Mouse (Mus musculus) brain, adult 2 months (tissue): ENCODE data around the gene Csf2ra.
"Not testable (repeated sequence)": the region's sequence is repeated elsewhere in the genome, so short reads cannot be mapped to it uniquely, and the experiment has no call there.

ENCODE experiments used
- DNase-seq: peaks from one replicate; pipeline ENCODE4 v3.0.0; 2011; ENCODE audit warnings: low read depth, low spot score

The Csf2ra gene

DNA sequence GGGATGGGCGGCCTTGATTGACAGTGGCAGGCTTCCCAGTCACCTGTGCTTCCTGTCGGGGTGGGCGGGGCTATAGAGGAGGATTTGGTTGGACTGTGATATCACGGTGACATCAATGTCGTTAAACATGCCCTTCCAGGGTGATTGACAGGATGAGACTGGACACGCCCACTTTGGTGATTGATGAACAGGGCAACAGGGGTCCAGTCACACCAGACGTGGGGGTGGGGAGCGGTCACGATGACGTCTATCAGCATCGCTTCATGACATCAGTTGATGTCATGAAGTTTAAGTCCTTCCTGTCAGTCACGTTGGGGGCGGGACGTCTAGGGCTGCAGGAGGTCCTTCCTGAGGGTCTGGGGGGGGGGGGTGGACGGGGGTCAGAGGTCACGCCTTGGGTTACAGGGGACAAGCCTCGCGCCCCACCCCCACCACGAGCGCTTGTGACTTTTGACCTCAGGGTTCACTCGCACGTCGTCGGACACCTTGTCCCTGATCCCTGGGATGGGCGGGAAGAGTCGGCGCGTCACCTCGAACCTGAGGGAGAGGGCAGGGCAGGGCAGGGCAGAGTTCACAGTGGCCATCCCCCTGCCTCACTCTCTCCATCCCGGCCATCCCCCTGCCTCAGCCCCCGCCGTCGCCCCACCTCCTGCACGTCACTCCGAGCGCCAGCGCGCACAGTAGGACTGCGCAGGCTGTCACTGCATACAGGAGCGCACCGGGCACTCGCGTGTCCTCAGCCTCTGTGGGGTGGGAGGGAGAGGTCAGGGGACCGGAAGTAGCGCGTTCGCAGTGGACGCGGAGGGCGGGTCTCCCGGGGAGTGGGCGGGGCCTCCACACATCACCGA, 3.3 kb downstream of the Csf2ra start:
- peak; percentile 10 for DNase-seq

- DNase-seq: peak; percentile 33
Measured at GRCm38 (mm10) chr19:61223706-61224328, 4.4 kb downstream of the Csf2ra start.

DNA sequence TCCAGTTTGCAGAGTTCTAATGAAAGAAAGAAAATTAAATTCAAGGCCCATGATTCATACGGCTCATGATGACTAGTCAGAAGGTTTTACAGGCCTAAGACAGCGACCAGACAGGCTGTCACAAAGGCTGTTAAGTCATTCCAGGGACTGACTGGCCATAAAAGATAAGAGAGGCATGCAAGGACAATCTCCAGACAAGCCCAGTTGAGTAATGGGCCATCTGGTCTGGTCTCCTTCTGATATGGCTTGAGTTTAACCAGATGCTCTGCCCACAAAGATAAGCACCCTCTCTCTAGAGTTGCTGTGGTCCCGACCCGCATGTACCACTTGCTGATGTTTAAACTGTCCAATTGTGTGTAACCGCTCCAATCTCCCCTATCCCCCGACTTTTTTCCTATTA, 20.7 kb downstream of the Csf2ra start:
- not testable (repeated sequence) for DNase-seq

DNA sequence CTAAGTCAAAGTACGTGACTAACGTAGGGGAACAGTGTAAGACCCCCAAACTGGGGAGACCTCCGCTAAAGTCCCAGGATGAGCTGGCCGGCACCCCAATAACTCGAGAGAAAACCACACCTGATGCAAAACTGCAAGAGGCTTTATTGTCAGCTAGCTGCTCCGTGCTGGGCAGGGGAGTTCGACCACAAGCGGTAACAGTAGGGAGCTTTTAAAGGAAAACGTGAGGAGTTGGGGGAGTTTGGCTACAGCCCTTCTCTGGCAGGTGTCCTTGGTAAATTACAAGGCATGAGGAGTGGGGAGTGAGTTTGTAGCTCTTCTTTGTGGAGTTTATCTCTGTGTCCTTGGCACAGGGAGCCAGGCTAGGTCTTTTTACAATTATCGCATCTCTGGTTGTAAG, 28.4 kb downstream of the Csf2ra start:
- peak; percentile 9 for DNase-seq

- peak; percentile 87 for DNase-seq
Measured at GRCm38 (mm10) chr19:61199316-61199715, 28.9 kb downstream of the Csf2ra start.

DNA sequence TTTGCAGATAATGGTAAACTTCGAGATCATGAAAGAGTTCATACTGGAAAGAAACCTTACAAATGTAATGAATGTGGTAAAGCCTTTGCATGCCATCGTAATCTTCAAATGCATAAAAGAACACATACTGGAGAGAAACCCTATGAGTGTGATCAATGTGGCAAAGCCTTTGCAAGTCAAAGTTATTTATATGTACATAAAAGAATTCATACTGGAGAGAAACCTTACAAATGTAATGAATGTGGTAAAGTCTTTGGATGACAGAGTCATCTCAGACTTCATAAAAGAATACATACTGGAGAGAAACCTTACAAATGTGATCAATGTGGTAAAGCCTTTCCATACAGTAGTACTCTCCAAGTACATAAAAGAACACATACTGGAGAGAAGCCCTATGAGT, 44.6 kb downstream of the Csf2ra start, which contains the start of gene Gm6020:
Gm6020 (plus strand) TSS at position 301 of the 400 bp plus-strand sequence.
- not testable (repeated sequence) for DNase-seq

DNA sequence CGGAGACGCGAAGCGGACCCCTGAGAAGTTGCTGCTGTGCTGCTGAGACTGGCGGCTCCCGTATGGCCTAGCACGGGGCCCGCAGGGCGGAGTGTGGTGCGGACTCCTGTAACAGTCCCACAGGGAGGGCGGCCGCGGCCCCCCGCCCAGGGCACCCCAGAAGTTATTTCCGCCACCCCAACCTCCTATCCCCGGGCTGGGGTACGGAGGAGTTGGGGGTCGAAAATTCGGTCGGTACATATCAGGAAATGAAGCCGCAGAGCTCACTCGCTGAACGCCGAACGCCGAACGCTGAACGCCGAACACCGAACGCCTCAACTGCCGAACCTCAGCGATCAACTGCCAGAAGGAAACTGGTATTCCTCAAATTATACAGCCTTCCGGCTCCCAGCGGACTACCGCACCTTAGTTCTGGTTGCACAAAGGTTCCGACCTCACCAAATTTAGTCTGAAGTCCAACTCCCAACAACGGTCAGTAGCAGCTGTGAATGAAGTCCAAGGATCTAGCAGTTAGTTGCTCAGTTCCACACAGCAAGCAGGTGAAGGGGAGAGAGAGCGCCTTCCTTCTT, 52.4 kb downstream of the Csf2ra start, which contains the start of gene Gm7102:
Gm7102 (minus strand) TSS at position 554 of the 569 bp plus-strand sequence.
- no peak for DNase-seq
